Mouse (Mus musculus) kidney, postnatal 0 days (tissue): ENCODE results near the gene Lifr. TPM values are rescaled to one million over a fixed set of nuclear protein-coding genes. Genes with fewer than 3 reads are reported as not detected.
A peak's percentile ranks its signal among the peaks of the same experiment; 100 is the strongest.

Source experiments
- ATAC-seq: fragments of 200-750 bp; cut with Nextera tagmentation; replicated peaks from 2 replicates; pipeline ENCODE4 v1.8.0; 2017; ENCODE audit warnings: low read depth, moderate number of reproducible peaks, moderate TSS enrichment, moderate library complexity; ENCODE audit not compliant: low FRiP score
- DNase-seq: peaks from one replicate; pipeline ENCODE4 v3.0.0-alpha.2; 2016; ENCODE audit warnings: low spot score
- H3K27ac ChIP-seq: fragments of 300-500 bp; sonication (generic); 2 replicates; pipeline ENCODE4 v1.5.1; 2014; ENCODE audit warnings: mild to moderate bottlenecking
- H3K27me3 ChIP-seq: fragments of 300-500 bp; sonication (generic); 2 replicates; pipeline ENCODE4 v1.6.1; 2014; ENCODE audit warnings: low read length, mixed read lengths; ENCODE audit not compliant: insufficient read depth
- H3K36me3 ChIP-seq: fragments of 300-500 bp; sonication (generic); 2 replicates; pipeline ENCODE4 v1.6.1; 2014; ENCODE audit warnings: low read length, mixed read lengths; ENCODE audit not compliant: insufficient read depth
- H3K4me1 ChIP-seq: fragments of 300-500 bp; sonication (generic); replicated peaks from 2 replicates; pipeline ENCODE4 v1.6.1; 2014; ENCODE audit warnings: antibody characterized with exemption, low read length, mixed read lengths; ENCODE audit not compliant: insufficient read depth
- H3K4me2 ChIP-seq: fragments of 300-500 bp; sonication (generic); 2 replicates; pipeline ENCODE4 v1.6.1; 2014; ENCODE audit warnings: mild to moderate bottlenecking, low read length, moderate library complexity, mixed read lengths
- H3K4me3 ChIP-seq: fragments of 300-500 bp; sonication (generic); replicated peaks from 2 replicates; pipeline ENCODE4 v1.5.1; 2014; ENCODE audit warnings: low read depth, low read length
- H3K9ac ChIP-seq: fragments of 300-500 bp; sonication (generic); 2 replicates; pipeline ENCODE4 v1.6.1; 2014; ENCODE audit warnings: low read depth, low read length
- H3K9me3 ChIP-seq: fragments of 300-500 bp; sonication (generic); replicated peaks from 2 replicates; pipeline ENCODE4 v1.6.1; 2016; ENCODE audit warnings: low read length, inconsistent platforms, mixed read lengths
- CTCF ChIP-seq: IDR thresholded peaks from 2 replicates; pipeline ENCODE4 v1.5.1; 2016; ENCODE audit warnings: antibody characterized with exemption, low read depth, mild to moderate bottlenecking, moderate library complexity
- WGBS: fragments of 180-500 bp; shearing (Covaris S2); extraction: QIAGEN DNeasy Blood & Tissue Kit; methylation state at CpG from one replicate; pipeline ENCODE4 v1.1.7; 2014; 5-methylcytosine and 5-hydroxymethylcytosine counted together
- polyA plus RNA-seq: library from polyadenylated mRNA; unstranded; fragments of >200 nt; fragmentation: Nextera tagmentation; extraction: Ambion mirVana; gene quantifications from 2 replicates; pipeline ENCODE4 v1.2.1, GENCODE M21; 2015

Gene Lifr
- 20.6 and 21.2 TPM in 2 replicates for polyA plus RNA-seq

DNA sequence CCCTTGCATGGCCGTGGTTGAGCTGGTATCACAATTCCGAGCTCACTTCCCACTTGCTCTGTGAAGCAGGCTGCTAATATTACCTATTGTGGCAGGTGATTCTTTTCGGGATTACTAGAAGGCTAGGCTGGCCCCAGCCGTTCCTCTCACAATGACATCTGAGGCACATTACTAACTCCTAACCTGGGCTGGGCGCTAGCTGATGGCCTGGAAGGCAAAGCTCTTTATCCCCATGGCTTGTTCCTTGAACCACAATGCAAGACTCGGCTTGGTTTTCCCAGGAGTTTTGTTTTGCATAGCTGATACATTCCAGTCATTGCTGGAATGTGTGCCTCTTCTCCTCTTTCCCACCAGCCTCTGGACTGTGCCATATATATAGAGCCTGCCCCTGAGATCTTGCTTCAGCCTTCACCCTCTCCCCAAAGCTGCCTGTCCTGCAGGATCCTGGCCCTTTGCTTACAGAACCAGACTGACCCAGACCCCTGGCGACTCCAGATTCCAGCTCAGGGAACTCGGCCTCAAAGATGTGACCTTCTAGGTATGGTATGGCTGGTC lies at the start of gene Lifr:
Gene Lifr, plus strand, starts transcription at position 404 of the 555 bp plus-strand sequence.
- Histone ChIP-seq H3K4me1 (peaks cover 13% of the 10 kb centered on the region; the same call in 1 of the 2 replicates), H3K4me3 (no peak within 1 kb of the TSS), H3K4me2 (no peak within 1 kb of the TSS), H3K27ac (no peak within 1 kb of the TSS), H3K27me3 (no peaks in the 10 kb centered on the region), H3K9me3 (no peaks in the 10 kb centered on the region), H3K9ac (no peak within 1 kb of the TSS), H3K36me3 (no peaks in the 10 kb centered on the region)
- no peak for TF ChIP-seq CTCF
- DNase-seq: no peak
- WGBS: 75% methylated on average over 8 of the region's 8 CpGs
- no peak for ATAC-seq

DNA sequence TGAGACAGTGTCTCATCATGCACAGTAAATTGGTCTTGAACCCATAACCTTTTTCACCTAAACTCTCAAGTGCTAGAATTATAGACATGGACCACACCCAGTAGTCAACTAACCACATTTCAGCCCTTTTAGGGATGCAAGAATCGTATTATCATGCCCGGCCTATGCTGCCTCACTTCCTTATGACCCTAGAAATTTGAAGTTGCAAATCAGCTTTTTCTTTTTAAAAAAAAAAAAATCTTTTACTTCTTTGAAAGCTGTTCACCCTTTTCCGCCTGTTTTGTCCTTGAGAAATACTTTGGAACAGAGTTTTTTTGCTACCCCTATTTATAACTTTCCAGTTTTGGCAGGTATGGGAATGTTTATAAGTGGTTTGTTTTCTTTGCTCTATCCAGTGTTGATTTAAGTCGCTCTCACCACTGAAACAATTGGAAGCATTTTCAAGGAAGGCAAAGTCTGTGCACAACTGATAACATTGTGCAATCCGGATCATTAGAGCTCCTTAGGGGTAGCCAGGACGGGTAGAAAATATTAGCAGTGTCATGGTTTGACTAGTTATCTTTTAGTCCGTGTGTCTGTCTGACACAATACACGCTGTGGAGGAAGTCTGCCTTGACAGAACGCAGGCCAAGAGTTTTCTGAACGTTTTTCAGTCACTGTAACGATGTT lies 46.2 kb upstream of the Lifr start:
- Histone ChIP-seq H3K4me3 (no peak overlapping the region), H3K36me3 (no peaks in the 10 kb centered on the region), H3K9me3 (no peaks in the 10 kb centered on the region), H3K4me1 (peaks cover 6% of the 10 kb centered on the region; the same call in 1 of the 2 replicates), H3K27ac (no peak overlapping the region), H3K9ac (no peak overlapping the region), H3K4me2 (no peak overlapping the region), H3K27me3 (no peaks in the 10 kb centered on the region)
- DNase-seq (peak; percentile 31), ATAC-seq (no peak)
- 47% methylated on average over 11 of the region's 11 CpGs for WGBS
- no peak for TF ChIP-seq CTCF

DNA sequence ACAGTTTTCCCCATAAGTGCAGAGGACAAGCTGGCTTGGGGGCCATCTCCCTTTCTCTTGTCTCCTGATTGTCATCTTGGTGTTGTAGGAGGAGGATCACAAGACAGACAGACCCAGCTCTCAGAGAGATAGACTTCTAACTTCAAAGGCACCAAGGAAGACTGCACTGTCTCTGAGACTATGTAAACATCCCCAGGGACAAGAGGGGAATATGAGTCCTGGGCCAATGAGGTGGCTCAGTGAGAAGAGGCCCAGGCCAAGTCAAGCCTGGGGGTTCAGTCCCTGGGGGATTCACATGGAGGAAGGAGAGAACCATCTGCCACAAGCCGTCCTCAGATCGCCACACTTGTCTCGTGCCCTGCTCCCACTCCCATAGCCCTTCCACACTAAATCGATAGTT lies 45.4 kb upstream of the Lifr start:
- Histone ChIP-seq H3K9ac (no peak overlapping the region), H3K27ac (no peak overlapping the region), H3K27me3 (no peaks in the 10 kb centered on the region), H3K4me1 (peaks cover 6% of the 10 kb centered on the region; the same call in 1 of the 2 replicates), H3K4me3 (no peak overlapping the region), H3K9me3 (no peaks in the 10 kb centered on the region), H3K36me3 (no peaks in the 10 kb centered on the region), H3K4me2 (no peak overlapping the region)
- WGBS: 59% methylated on average over 4 of the region's 4 CpGs
- ATAC-seq (no peak), DNase-seq (no peak)
- no peak for TF ChIP-seq CTCF

DNA sequence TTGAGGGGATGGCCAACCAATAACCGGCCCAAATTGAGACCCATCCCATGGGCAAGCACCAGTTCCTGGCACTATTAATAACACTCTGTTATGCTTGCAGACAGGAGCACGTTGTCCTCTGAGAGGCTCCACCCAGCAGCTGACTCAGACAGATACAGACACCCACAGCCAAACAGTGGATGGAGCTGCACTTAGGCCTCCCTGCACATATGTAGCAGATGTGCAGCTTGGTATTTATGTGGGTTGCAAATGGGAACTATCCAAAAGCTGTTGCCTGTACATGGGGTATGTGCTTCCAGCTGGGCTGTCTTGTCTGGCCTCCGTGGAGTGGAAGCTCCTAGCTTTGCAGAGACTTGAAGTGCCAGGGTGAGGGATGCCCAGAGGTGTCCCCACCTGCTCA lies 42.5 kb upstream of the Lifr start:
- Histone ChIP-seq H3K4me3 (no peak overlapping the region), H3K4me2 (no peak overlapping the region), H3K27me3 (no peaks in the 10 kb centered on the region), H3K36me3 (no peaks in the 10 kb centered on the region), H3K9ac (no peak overlapping the region), H3K9me3 (no peaks in the 10 kb centered on the region), H3K27ac (no peak overlapping the region), H3K4me1 (peaks cover 6% of the 10 kb centered on the region; the same call in 1 of the 2 replicates)
- no peak for DNase-seq
- WGBS: 73% methylated on average over 3 of the region's 3 CpGs
- no peak for ATAC-seq
- TF ChIP-seq CTCF: no peak

GRCm38 (mm10) chr15:7048916-7049315 lies 41.5 kb upstream of the Lifr start:
- WGBS: 72% methylated on average over 8 of the region's 8 CpGs
- Histone ChIP-seq H3K9me3 (no peaks in the 10 kb centered on the region), H3K4me1 (peaks cover 6% of the 10 kb centered on the region; the same call in 1 of the 2 replicates), H3K9ac (no peak overlapping the region), H3K4me2 (no peak overlapping the region), H3K36me3 (no peaks in the 10 kb centered on the region), H3K27ac (no peak overlapping the region), H3K27me3 (no peaks in the 10 kb centered on the region), H3K4me3 (no peak overlapping the region)
- TF ChIP-seq CTCF: no peak
- DNase-seq (no peak), ATAC-seq (no peak)

DNA sequence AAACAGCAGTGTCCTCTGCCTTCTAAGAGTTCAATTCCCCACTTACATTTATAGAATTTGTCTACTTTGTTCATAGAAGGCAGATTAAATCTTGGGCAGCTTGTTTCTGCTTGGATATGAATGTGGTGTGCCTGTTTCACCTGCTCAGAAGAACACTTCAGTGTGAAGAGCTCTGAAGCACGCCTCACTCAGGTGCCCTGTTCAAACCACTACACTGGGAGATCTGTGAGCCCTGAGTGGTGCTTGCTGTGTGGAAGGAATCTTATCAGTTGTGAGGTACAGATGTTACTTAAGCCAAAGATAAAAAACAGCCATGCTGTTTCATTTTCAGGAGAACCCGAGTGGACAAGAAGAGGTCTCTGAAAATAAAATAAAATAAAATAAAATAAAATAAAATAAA lies 38.7 kb upstream of the Lifr start:
- ATAC-seq (no peak), DNase-seq (no peak)
- no peaks in the 10 kb centered on the region for H3K36me3 ChIP-seq
- no peak for TF ChIP-seq CTCF
- no peak overlapping the region for H3K4me3 ChIP-seq
- no peak overlapping the region for H3K9ac ChIP-seq
- 81% methylated on average over 2 of the region's 2 CpGs for WGBS
- H3K4me1 ChIP-seq: no peaks in the 10 kb centered on the region
- no peaks in the 10 kb centered on the region for H3K27me3 ChIP-seq
- H3K9me3 ChIP-seq: no peaks in the 10 kb centered on the region
- H3K27ac ChIP-seq: no peak overlapping the region
- no peak overlapping the region for H3K4me2 ChIP-seq
